Comparison of ENCODE assay signal across 26 mouse cellular contexts in the genomic region with DNA sequence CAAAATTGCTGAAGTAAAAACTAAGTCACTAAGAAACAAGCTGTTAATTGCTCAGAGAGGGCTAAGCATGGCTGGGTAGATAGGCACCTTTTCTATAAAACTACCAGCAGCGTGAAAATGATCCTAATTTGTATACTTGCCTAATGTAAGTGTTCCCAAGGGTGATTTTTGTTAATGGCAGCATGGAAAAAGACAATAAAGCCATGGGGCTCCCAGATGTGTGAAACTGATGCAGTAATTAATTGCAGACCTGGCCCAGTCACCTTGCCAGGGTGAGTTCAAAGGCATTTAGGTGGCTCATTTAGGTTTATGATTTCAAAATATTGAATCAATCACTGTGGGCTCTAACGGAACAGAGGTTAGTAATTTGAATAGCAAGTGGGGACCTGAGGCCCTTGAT.
DNase-seq lines count a peak whose midpoint lies in the region; ATAC-seq and TF ChIP-seq lines count a peak whose summit lies in the region.
"Had no signal": no experiment of that assay in that cellular context is flagged by ENCODE, and none has a peak within 500 bp of the region (broad histone marks: within the 10 kb centered on the region; RNA-seq: fewer than 3 reads in every experiment).

No protein-coding gene starts in this region.

- no peak overlapping the region for H3K9ac ChIP-seq in hindbrain, embryonic 16.5 days (ENCODE audit: low read depth, low read length)
- no peak overlapping the region for H3K9ac ChIP-seq in hindbrain, postnatal 0 days (replicated peaks; ENCODE audit: low read length)
- H3K9ac ChIP-seq in neural tube, embryonic 12.5 days: no peak overlapping the region
- H3K9ac ChIP-seq in limb, embryonic 15.5 days: no peak overlapping the region
- H3K9ac ChIP-seq in intestine, embryonic 16.5 days (ENCODE audit: low read depth, low read length): no peak overlapping the region
- H3K9ac ChIP-seq: embryonic facial prominence, embryonic 12.5 days; liver, postnatal 0 days had no signal

- no peak for DNase-seq in hindbrain, postnatal 0 days (ENCODE audit: low spot score)
- DNase-seq in neural tube, embryonic 10.5 days (ENCODE audit: extremely low spot score, low spot score): no peak
- no peak for DNase-seq in retina, embryonic 14.5 days (ENCODE audit: low spot score)
- DNase-seq: adrenal gland, postnatal 25 days; cerebellum, adult 11-12 months; cerebellum, adult 9-11 months; heart, postnatal 14 days; kidney, postnatal 25 days; liver, postnatal 0 days; lung, postnatal 36 days; right cerebral cortex, adult 18-20 months; spleen, adult 18-20 months; thymus, postnatal 14 days had no signal

- no peak overlapping the region for H3K4me3 ChIP-seq in hindbrain, embryonic 16.5 days (ENCODE audit: low read length)
- no peak overlapping the region for H3K4me3 ChIP-seq in hindbrain, postnatal 0 days (ENCODE audit: low read length)
- no peak overlapping the region for H3K4me3 ChIP-seq in neural tube, embryonic 12.5 days
- no peak overlapping the region for H3K4me3 ChIP-seq in limb, embryonic 15.5 days
- no peak overlapping the region for H3K4me3 ChIP-seq in intestine, embryonic 16.5 days (ENCODE audit: low read length)
- H3K4me3 ChIP-seq: embryonic facial prominence, embryonic 12.5 days; layer of hippocampus, adult 2 months; left cerebral cortex, adult 2 months had no signal

- 48% methylated on average over 2 of the region's 2 CpGs for WGBS in hindbrain, embryonic 16.5 days
- WGBS in hindbrain, postnatal 0 days: 66% methylated on average over 2 of the region's 2 CpGs
- WGBS in neural tube, embryonic 12.5 days: 50% methylated on average over 2 of the region's 2 CpGs
- 20% methylated on average over 2 of the region's 2 CpGs for WGBS in limb, embryonic 15.5 days
- 75% methylated on average over 2 of the region's 2 CpGs for WGBS in intestine, embryonic 16.5 days

- TF ChIP-seq CTCF in hindbrain, postnatal 0 days (IDR thresholded peaks at IDR 0.05; ENCODE audit: low read depth): no peak

- no peaks in the 10 kb centered on the region for H3K9me3 ChIP-seq in hindbrain, embryonic 16.5 days (ENCODE audit: control insufficient read depth, low read length)
- no peaks in the 10 kb centered on the region for H3K9me3 ChIP-seq in hindbrain, postnatal 0 days (ENCODE audit: low read length)
- H3K9me3 ChIP-seq in neural tube, embryonic 12.5 days: no peaks in the 10 kb centered on the region
- no peaks in the 10 kb centered on the region for H3K9me3 ChIP-seq in limb, embryonic 15.5 days
- H3K9me3 ChIP-seq in intestine, embryonic 16.5 days (ENCODE audit: control insufficient read depth, low read length): no peaks in the 10 kb centered on the region
- H3K9me3 ChIP-seq: embryonic facial prominence, embryonic 12.5 days had no signal

- ATAC-seq in hindbrain, embryonic 16.5 days: peak; percentile 27; the same call in 1 of the 2 replicates
- ATAC-seq in hindbrain, postnatal 0 days: no peak
- ATAC-seq in neural tube, embryonic 12.5 days (ENCODE audit: low FRiP score, low read depth): 0 out of 2 replicates have a peak, but pooled peaks have one; percentile 41
- peak; percentile 30; the same call in 1 of the 2 replicates for ATAC-seq in limb, embryonic 15.5 days (ENCODE audit: insufficient number of reproducible peaks, low FRiP score, low TSS enrichment, low read depth)
- no peak for ATAC-seq in intestine, embryonic 16.5 days
- ATAC-seq: CD4-positive, CD25-positive, alpha-beta regulatory T cell, adult 4 months; forebrain, embryonic 14.5 days; inflammation-experienced regulatory T-cells, adult 6 months; liver, postnatal 0 days; midbrain, embryonic 16.5 days had no signal

- no peaks in the 10 kb centered on the region for H3K4me1 ChIP-seq in hindbrain, embryonic 16.5 days (ENCODE audit: control insufficient read depth, insufficient read depth, low read depth, low read length)
- no peaks in the 10 kb centered on the region for H3K4me1 ChIP-seq in hindbrain, postnatal 0 days (ENCODE audit: insufficient read depth, low read length)
- no peaks in the 10 kb centered on the region for H3K4me1 ChIP-seq in neural tube, embryonic 12.5 days
- H3K4me1 ChIP-seq in limb, embryonic 15.5 days: peaks cover 5% of the 10 kb centered on the region; the same call in 1 of the 2 replicates
- H3K4me1 ChIP-seq in intestine, embryonic 16.5 days (ENCODE audit: control insufficient read depth, insufficient read depth, low read length): no peaks in the 10 kb centered on the region
- H3K4me1 ChIP-seq: embryonic facial prominence, embryonic 12.5 days had no signal

- no peaks in the 10 kb centered on the region for H3K36me3 ChIP-seq in hindbrain, embryonic 16.5 days (ENCODE audit: control insufficient read depth, insufficient read depth, low read length)
- no peaks in the 10 kb centered on the region for H3K36me3 ChIP-seq in hindbrain, postnatal 0 days (ENCODE audit: insufficient read depth, low read length)
- no peaks in the 10 kb centered on the region for H3K36me3 ChIP-seq in neural tube, embryonic 12.5 days
- H3K36me3 ChIP-seq in limb, embryonic 15.5 days: no peaks in the 10 kb centered on the region
- no peaks in the 10 kb centered on the region for H3K36me3 ChIP-seq in intestine, embryonic 16.5 days (ENCODE audit: control insufficient read depth, insufficient read depth, low read length)
- H3K36me3 ChIP-seq: embryonic facial prominence, embryonic 12.5 days had no signal

- peak overlapping the region; percentile 39 for H3K27ac ChIP-seq in hindbrain, embryonic 16.5 days (ENCODE audit: low read depth, low read length)
- H3K27ac ChIP-seq in hindbrain, postnatal 0 days: no peak overlapping the region
- no peak overlapping the region for H3K27ac ChIP-seq in neural tube, embryonic 12.5 days
- H3K27ac ChIP-seq in limb, embryonic 15.5 days: no peak overlapping the region
- no peak overlapping the region for H3K27ac ChIP-seq in intestine, embryonic 16.5 days (ENCODE audit: low read length)
- H3K27ac ChIP-seq: embryonic facial prominence, embryonic 12.5 days; layer of hippocampus, adult 2 months; left cerebral cortex, adult 2 months had no signal

- H3K27me3 ChIP-seq in hindbrain, embryonic 16.5 days (replicated peaks; ENCODE audit: control insufficient read depth, insufficient read depth, low read length): no peaks in the 10 kb centered on the region
- H3K27me3 ChIP-seq in hindbrain, postnatal 0 days (ENCODE audit: insufficient read depth, low read length): no peaks in the 10 kb centered on the region
- no peaks in the 10 kb centered on the region for H3K27me3 ChIP-seq in neural tube, embryonic 12.5 days (replicated peaks)
- no peaks in the 10 kb centered on the region for H3K27me3 ChIP-seq in limb, embryonic 15.5 days
- no peaks in the 10 kb centered on the region for H3K27me3 ChIP-seq in intestine, embryonic 16.5 days (replicated peaks; ENCODE audit: control insufficient read depth, insufficient read depth, low read length)
- H3K27me3 ChIP-seq: embryonic facial prominence, embryonic 12.5 days had no signal

- H3K4me2 ChIP-seq in hindbrain, embryonic 16.5 days (ENCODE audit: low read length): no peak overlapping the region
- no peak overlapping the region for H3K4me2 ChIP-seq in hindbrain, postnatal 0 days (ENCODE audit: low read depth, low read length)
- no peak overlapping the region for H3K4me2 ChIP-seq in neural tube, embryonic 12.5 days (replicated peaks)
- H3K4me2 ChIP-seq in limb, embryonic 15.5 days: no peak overlapping the region
- H3K4me2 ChIP-seq in intestine, embryonic 16.5 days (ENCODE audit: low read depth, low read length): no peak overlapping the region
- H3K4me2 ChIP-seq: embryonic facial prominence, embryonic 12.5 days; liver, embryonic 11.5 days; midbrain, embryonic 11.5 days had no signal

Comparison
In these comparisons a context has a peak if more than half of its experiments do, and no peak if none do; other contexts are left out.
1. ATAC-seq: peak in hindbrain, embryonic 16.5 days (single experiment), neural tube, embryonic 12.5 days (single experiment) and limb, embryonic 15.5 days (single experiment); none in hindbrain, postnatal 0 days (single experiment) and intestine, embryonic 16.5 days (single experiment).